Mouse (Mus musculus) kidney, postnatal 14 days (tissue): ENCODE results near the gene Slc1a5.
A peak's percentile ranks its signal among the peaks of the same experiment; 100 is the strongest.

Experiments used
- DNase-seq: peaks from one replicate; pipeline ENCODE4 v3.0.0; 2022; ENCODE audit warnings: mixed read lengths

Gene Slc1a5

GRCm38 (mm10) chr7:16780825-16781554, at the start of gene Slc1a5:
Gene Slc1a5 (plus strand): TSS chr7:16781340.
- peak; percentile 96 for DNase-seq

GRCm38 (mm10) chr7:16731893-16732422, 49.2 kb upstream of the Slc1a5 start:
- peak; percentile 25 for DNase-seq

GRCm38 (mm10) chr7:16737606-16738072, 43.5 kb upstream of the Slc1a5 start:
- no peak for DNase-seq

- DNase-seq, result peak; percentile 98
These were observed 43.0 kb upstream of the Slc1a5 start, which contains the start of gene Ap2s1 for GRCm38 (mm10) chr7:16738073-16738696. Gene Ap2s1 (plus strand): TSS chr7:16738410.

- DNase-seq, result no peak
These were observed 42.0 kb upstream of the Slc1a5 start for GRCm38 (mm10) chr7:16739056-16739604.

- no peak for DNase-seq
These were observed 35.8 kb upstream of the Slc1a5 start for GRCm38 (mm10) chr7:16745373-16745772.

GRCm38 (mm10) chr7:16746093-16746492, 35.0 kb upstream of the Slc1a5 start:
- peak; percentile 70 for DNase-seq

GRCm38 (mm10) chr7:16747656-16748055, 33.5 kb upstream of the Slc1a5 start:
- no peak for DNase-seq

GRCm38 (mm10) chr7:16752016-16752415, 29.1 kb upstream of the Slc1a5 start:
- no peak for DNase-seq

- DNase-seq, result peak; percentile 67
These were observed 25.6 kb upstream of the Slc1a5 start for GRCm38 (mm10) chr7:16755362-16756017.

GRCm38 (mm10) chr7:16758872-16759574, 22.1 kb upstream of the Slc1a5 start:
- no peak for DNase-seq

- peak; percentile 67 for DNase-seq
These were observed 20.8 kb upstream of the Slc1a5 start for GRCm38 (mm10) chr7:16760292-16760691.

GRCm38 (mm10) chr7:16761005-16761481, 20.1 kb upstream of the Slc1a5 start:
- peak; percentile 84 for DNase-seq

- no peak for DNase-seq
These were observed 19.5 kb upstream of the Slc1a5 start for GRCm38 (mm10) chr7:16761630-16762029.

GRCm38 (mm10) chr7:16763463-16764218, 17.5 kb upstream of the Slc1a5 start:
- DNase-seq, result no peak

- DNase-seq, result no peak
These were observed 14.7 kb upstream of the Slc1a5 start for GRCm38 (mm10) chr7:16766443-16766842.

GRCm38 (mm10) chr7:16775888-16776287, 5.3 kb upstream of the Slc1a5 start:
- DNase-seq, result peak; percentile 38

GRCm38 (mm10) chr7:16780076-16780475, 1.1 kb upstream of the Slc1a5 start:
- DNase-seq, result peak; percentile 74

- no peak for DNase-seq
These were observed 345 bp downstream of the Slc1a5 start for GRCm38 (mm10) chr7:16781555-16781815.

- peak; percentile 48 for DNase-seq
These were observed 845 bp downstream of the Slc1a5 start for GRCm38 (mm10) chr7:16781816-16782554.

- DNase-seq, result no peak
These were observed 1.5 kb downstream of the Slc1a5 start for GRCm38 (mm10) chr7:16782555-16783125.
